Mouse (Mus musculus) E14TG2a.4 (cell line): Measurements from ENCODE around the gene Psen2.

ENCODE experiments used
- CTCF ChIP-seq: conservative IDR thresholded peaks from 2 replicates; pipeline ENCODE4 v1.5.1; 2014; ENCODE audit warnings: low read length
- NANOG ChIP-seq: IDR thresholded peaks from 2 replicates; pipeline ENCODE4 v1.6.1; 2014; ENCODE audit warnings: borderline replicate concordance, low read length, mixed read lengths
- POU5F1 ChIP-seq: IDR thresholded peaks from 2 replicates; pipeline ENCODE4 v1.6.1; 2014; ENCODE audit warnings: low read length, borderline replicate concordance

- TF ChIP-seq CTCF = no peak
- TF ChIP-seq NANOG = no peak
- no peak for TF ChIP-seq POU5F1
Observed at GRCm38 (mm10) chr1:180261415-180261814, 1.8 kb downstream of the Psen2 start.
